In the genomic region with DNA sequence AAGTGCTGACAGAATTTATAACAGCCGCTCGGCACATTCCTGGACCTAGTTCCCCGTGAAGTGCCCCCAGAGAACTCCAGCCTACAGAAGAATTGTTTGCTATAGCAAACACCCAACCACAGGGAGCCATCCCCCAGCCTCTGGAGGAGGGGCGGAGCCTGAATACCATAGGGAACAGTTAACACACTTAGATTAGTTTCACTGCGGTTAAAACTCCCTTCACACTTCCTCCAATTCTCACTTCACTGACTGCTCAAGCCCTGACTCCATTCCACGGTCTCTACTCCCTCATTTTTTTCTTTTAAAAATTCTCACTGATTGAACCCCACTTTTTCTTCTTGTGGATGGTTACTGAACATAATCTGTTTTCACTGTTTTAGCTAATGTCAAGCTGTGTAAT, we compare ENCODE assay signal across 8 mouse cellular contexts. TPM values are rescaled to one million over a fixed set of nuclear protein-coding genes. Genes with fewer than 3 reads are reported as not detected.
DNase-seq lines count a peak whose midpoint lies in the region; ATAC-seq and TF ChIP-seq lines count a peak whose summit lies in the region.

No protein-coding gene starts in this region.

- peak overlapping the region; percentile 98 for H3K27ac ChIP-seq in heart, adult 2 months
- H3K27ac ChIP-seq in liver, embryonic 15.5 days (replicated peaks) = 0 out of 2 replicates have a peak overlapping the region, but pooled peaks have one; percentile 12
- H3K27ac ChIP-seq in stomach, embryonic 16.5 days (ENCODE audit: low read length) = peak overlapping the region; percentile 85
- no peak overlapping the region for H3K27ac ChIP-seq in hindbrain, embryonic 13.5 days

- TF ChIP-seq EP300 in heart, adult 2 months (IDR thresholded peaks at IDR 0.05; ENCODE audit: insufficient read depth, low read depth, low read length) = no peak

- WGBS in heart, adult 2 months = 26% methylated on average over 6 of the region's 6 CpGs
- under 1% methylated on average over 6 of the region's 6 CpGs for WGBS in liver, embryonic 15.5 days (ENCODE audit: insufficient replicate concordance)
- WGBS in stomach, embryonic 16.5 days = 6% methylated on average over 6 of the region's 6 CpGs
- 22% methylated on average over 6 of the region's 6 CpGs for WGBS in hindbrain, embryonic 13.5 days

- H3K9me3 ChIP-seq in liver, embryonic 15.5 days (replicated peaks) = no peaks in the 10 kb centered on the region
- no peaks in the 10 kb centered on the region for H3K9me3 ChIP-seq in stomach, embryonic 16.5 days (replicated peaks; ENCODE audit: control insufficient read depth, low read length)
- H3K9me3 ChIP-seq in hindbrain, embryonic 13.5 days = no peaks in the 10 kb centered on the region

- no peak overlapping the region for H3K4me3 ChIP-seq in heart, adult 2 months
- no peak overlapping the region for H3K4me3 ChIP-seq in liver, embryonic 15.5 days (replicated peaks)
- no peak overlapping the region for H3K4me3 ChIP-seq in stomach, embryonic 16.5 days (replicated peaks; ENCODE audit: low read length)
- no peak overlapping the region for H3K4me3 ChIP-seq in hindbrain, embryonic 13.5 days

- intact Hi-C loops in heart, adult 2 months (cut with DNase I) = no loop called here

- peak in 1 of 2 experiments; percentile 40 for DNase-seq in heart, adult 2 months
- no peak for DNase-seq in heart, adult 8-10 months (ENCODE audit: low spot score)
- DNase-seq in forelimb bud, embryonic 11.5 days (ENCODE audit: low read depth, low spot score) = peak; percentile 63
- no peak for DNase-seq in c-Kit-positive CD71-positive TER-119-positive erythroid progenitor cells, embryonic 14.5 days (ENCODE audit: low spot score)
- DNase-seq in left cerebral cortex, adult 8-10 months (ENCODE audit: low spot score in 2 of 2) = no peak

- no peak for TF ChIP-seq POLR2A in heart, adult 2 months (IDR thresholded peaks at IDR 0.05; ENCODE audit: insufficient read depth, low read depth, low read length)

- H3K4me2 ChIP-seq in liver, embryonic 15.5 days = peak overlapping the region; percentile 42
- H3K4me2 ChIP-seq in stomach, embryonic 16.5 days (ENCODE audit: low read depth, low read length) = 0 out of 2 replicates have a peak overlapping the region, but pooled peaks have one; percentile 7
- no peak overlapping the region for H3K4me2 ChIP-seq in hindbrain, embryonic 13.5 days

- H3K9ac ChIP-seq in heart, adult 2 months (ENCODE audit: low read depth, low read length) = no peak overlapping the region
- H3K9ac ChIP-seq in liver, embryonic 15.5 days = no peak overlapping the region
- peak overlapping the region; percentile 52; the same call in 1 of the 2 replicates for H3K9ac ChIP-seq in stomach, embryonic 16.5 days (ENCODE audit: low read length)
- no peak overlapping the region for H3K9ac ChIP-seq in hindbrain, embryonic 13.5 days

- H3K27me3 ChIP-seq in heart, adult 2 months (ENCODE audit: control insufficient read depth, insufficient read depth, low read length) = no peaks in the 10 kb centered on the region
- H3K27me3 ChIP-seq in liver, embryonic 15.5 days = peaks cover 16% of the 10 kb centered on the region; the same call in 1 of the 2 replicates
- no peaks in the 10 kb centered on the region for H3K27me3 ChIP-seq in stomach, embryonic 16.5 days (ENCODE audit: control insufficient read depth, insufficient read depth, low read length)
- no peaks in the 10 kb centered on the region for H3K27me3 ChIP-seq in hindbrain, embryonic 13.5 days

- H3K79me2 ChIP-seq in heart, adult 2 months (replicated peaks; ENCODE audit: control insufficient read depth, insufficient read depth, low read length) = no peaks in the 10 kb centered on the region

- TF ChIP-seq CTCF in heart, adult 2 months (IDR thresholded peaks at IDR 0.05) = no peak

- H3K4me1 ChIP-seq in heart, adult 2 months (ENCODE audit: control insufficient read depth, insufficient read depth, low read length) = peaks cover 10% of the 10 kb centered on the region
- peaks cover 35% of the 10 kb centered on the region for H3K4me1 ChIP-seq in liver, embryonic 15.5 days (replicated peaks)
- H3K4me1 ChIP-seq in stomach, embryonic 16.5 days (ENCODE audit: control insufficient read depth, insufficient read depth, low read length) = peaks cover 34% of the 10 kb centered on the region
- peaks cover 25% of the 10 kb centered on the region for H3K4me1 ChIP-seq in hindbrain, embryonic 13.5 days (replicated peaks)

- H3K36me3 ChIP-seq in heart, adult 2 months (ENCODE audit: control insufficient read depth, insufficient read depth, low read length) = no peaks in the 10 kb centered on the region; the same call in 1 of the 2 replicates
- no peaks in the 10 kb centered on the region for H3K36me3 ChIP-seq in liver, embryonic 15.5 days (replicated peaks)
- H3K36me3 ChIP-seq in stomach, embryonic 16.5 days (ENCODE audit: control insufficient read depth, insufficient read depth, low read length) = no peaks in the 10 kb centered on the region
- no peaks in the 10 kb centered on the region for H3K36me3 ChIP-seq in hindbrain, embryonic 13.5 days

- ATAC-seq in liver, embryonic 15.5 days (ENCODE audit: insufficient read depth) = no peak
- peak; percentile 18; the same call in 1 of the 2 replicates for ATAC-seq in stomach, embryonic 16.5 days (ENCODE audit: insufficient read depth, low FRiP score)
- no peak for ATAC-seq in hindbrain, embryonic 13.5 days (ENCODE audit: low FRiP score)

RNA-seq across cellular contexts. Expression of a gene that starts 1.5 kb away (rescaled TPM):
- total RNA-seq in heart, adult 2 months (2021) = 10 to 100 TPM; 15.8 to 20.0 TPM
- polyA plus RNA-seq in heart, adult 2 months (2012; rRNA removed) = 15.7 and 16.0 TPM in 2 replicates
- 10 to 100 TPM; 19.3 to 22.2 (median 20.0) TPM for total RNA-seq in heart, adult 8-10 months (2022)
- polyA plus RNA-seq in liver, embryonic 15.5 days (2015; fragmentation: Nextera tagmentation; extraction: Ambion mirVana) = 8.4 and 8.7 TPM in 2 replicates
- 49.7 and 55.4 TPM in 2 replicates for polyA plus RNA-seq in stomach, embryonic 16.5 days (2015; fragmentation: Nextera tagmentation; extraction: Ambion mirVana)
- 34.6 and 35.1 TPM in 2 replicates for polyA plus RNA-seq in hindbrain, embryonic 13.5 days (2015; fragmentation: Nextera tagmentation; extraction: Ambion mirVana)
- total RNA-seq in left cerebral cortex, adult 8-10 months (2022) = 10 to 100 TPM; 22.5 to 29.1 (median 25.3) TPM

RNA-seq across cellular contexts. Expression of a gene that starts 40.7 kb away (rescaled TPM):
- 10 to 100 TPM; 83.8 to 95.3 TPM for total RNA-seq in heart, adult 2 months (2021)
- 14.4 and 33.5 TPM in 2 replicates for polyA plus RNA-seq in heart, adult 2 months (2012; rRNA removed)
- total RNA-seq in heart, adult 8-10 months (2022) = 10 to 100 TPM; 77.7 to 95.0 (median 87.7) TPM
- 5.4 and 6.5 TPM in 2 replicates for polyA plus RNA-seq in liver, embryonic 15.5 days (2015; fragmentation: Nextera tagmentation; extraction: Ambion mirVana)
- polyA plus RNA-seq in stomach, embryonic 16.5 days (2015; fragmentation: Nextera tagmentation; extraction: Ambion mirVana) = 18.0 and 18.8 TPM in 2 replicates
- 7.0 and 8.3 TPM in 2 replicates for polyA plus RNA-seq in hindbrain, embryonic 13.5 days (2015; fragmentation: Nextera tagmentation; extraction: Ambion mirVana)
- total RNA-seq in left cerebral cortex, adult 8-10 months (2022) = 10 to 100 TPM; 53.2 to 54.7 (median 54.1) TPM
